Mouse (Mus musculus) hindbrain, embryonic 15.5 days (tissue): ENCODE results near the gene Specc1. TPM values are rescaled to one million over a fixed set of nuclear protein-coding genes. Genes with fewer than 3 reads are reported as not detected.

ENCODE experiments used
- ATAC-seq: fragments of 200-750 bp; cut with Nextera tagmentation; 2 replicates; pipeline ENCODE4 v1.8.0; 2017; ENCODE audit warnings: low read depth, moderate number of reproducible peaks, moderate TSS enrichment; ENCODE audit not compliant: low FRiP score
- H3K27ac ChIP-seq: fragments of 300-500 bp; sonication (generic); replicated peaks from 2 replicates; pipeline ENCODE4 v1.5.1; 2015; ENCODE audit warnings: mild to moderate bottlenecking, inconsistent platforms
- H3K27me3 ChIP-seq: fragments of 300-500 bp; sonication (generic); 2 replicates; pipeline ENCODE4 v1.6.1; 2015; ENCODE audit warnings: control low read depth, inconsistent platforms
- H3K36me3 ChIP-seq: fragments of 300-500 bp; sonication (generic); 2 replicates; pipeline ENCODE4 v1.6.1; 2015; ENCODE audit warnings: control low read depth, inconsistent platforms
- H3K4me1 ChIP-seq: fragments of 300-500 bp; sonication (generic); replicated peaks from 2 replicates; pipeline ENCODE4 v1.6.1; 2015; ENCODE audit warnings: control low read depth, inconsistent platforms
- H3K4me2 ChIP-seq: fragments of 300-500 bp; sonication (generic); 2 replicates; pipeline ENCODE4 v1.6.1; 2015; ENCODE audit warnings: moderate library complexity, mild to moderate bottlenecking, inconsistent platforms
- H3K4me3 ChIP-seq: fragments of 300-500 bp; sonication (generic); 2 replicates; pipeline ENCODE4 v1.5.1; 2015; ENCODE audit warnings: mild to moderate bottlenecking, inconsistent platforms
- H3K9ac ChIP-seq: fragments of 300-500 bp; sonication (generic); 2 replicates; pipeline ENCODE4 v1.6.1; 2015; ENCODE audit warnings: inconsistent platforms
- H3K9me3 ChIP-seq: fragments of 300-500 bp; sonication (generic); 2 replicates; pipeline ENCODE4 v1.6.1; 2016; ENCODE audit warnings: control low read depth, inconsistent platforms
- WGBS: fragments of 180-500 bp; shearing (Covaris S2); methylation state at CpG from one replicate; pipeline ENCODE4 v1.1.7; 2015; 5-methylcytosine and 5-hydroxymethylcytosine counted together
- polyA plus RNA-seq: library from polyadenylated mRNA; unstranded; fragments of >200 nt; fragmentation: Nextera tagmentation; extraction: Ambion mirVana; gene quantifications from 2 replicates; pipeline ENCODE4 v1.2.1, GENCODE M21; 2015

Gene Specc1
- polyA plus RNA-seq, result 10.2 and 13.7 TPM in 2 replicates

GRCm38 (mm10) chr11:61956572-61957295 is at the start of gene Specc1:
Specc1 (plus strand) TSS chr11:61956763.
- Histone ChIP-seq H3K36me3 (no peaks in the 10 kb centered on the region), H3K9ac (peak within 1 kb of the TSS; percentile 51), H3K27me3 (peaks cover 6% of the 10 kb centered on the region; the same call in 1 of the 2 replicates), H3K4me1 (0 out of 2 replicates have a peak, but pooled peaks cover 3% of the 10 kb centered on the region), H3K4me2 (peak within 1 kb of the TSS; percentile 99), H3K27ac (no peak within 1 kb of the TSS), H3K9me3 (no peaks in the 10 kb centered on the region), H3K4me3 (peak within 1 kb of the TSS; percentile 75)
- peak; percentile 93 for ATAC-seq
- under 1% methylated on average over 58 of the region's 58 CpGs for WGBS

GRCm38 (mm10) chr11:61908315-61908714 is 48.2 kb upstream of the Specc1 start:
- Histone ChIP-seq H3K9me3 (no peaks in the 10 kb centered on the region), H3K4me2 (no peak overlapping the region), H3K27ac (no peak overlapping the region), H3K27me3 (no peaks in the 10 kb centered on the region), H3K9ac (no peak overlapping the region), H3K4me3 (no peak overlapping the region), H3K36me3 (peaks cover 40% of the 10 kb centered on the region), H3K4me1 (no peaks in the 10 kb centered on the region)
- ATAC-seq, result no peak

GRCm38 (mm10) chr11:61919702-61920101 is 36.9 kb upstream of the Specc1 start:
- 92% methylated on average over 3 of the region's 3 CpGs for WGBS
- H3K27ac ChIP-seq, result no peak overlapping the region
- H3K36me3 ChIP-seq, result peaks cover 25% of the 10 kb centered on the region
- no peak overlapping the region for H3K4me2 ChIP-seq
- H3K4me1 ChIP-seq, result no peaks in the 10 kb centered on the region
- H3K9ac ChIP-seq, result no peak overlapping the region
- no peaks in the 10 kb centered on the region for H3K9me3 ChIP-seq
- H3K27me3 ChIP-seq, result no peaks in the 10 kb centered on the region
- ATAC-seq, result no peak
- no peak overlapping the region for H3K4me3 ChIP-seq

DNA sequence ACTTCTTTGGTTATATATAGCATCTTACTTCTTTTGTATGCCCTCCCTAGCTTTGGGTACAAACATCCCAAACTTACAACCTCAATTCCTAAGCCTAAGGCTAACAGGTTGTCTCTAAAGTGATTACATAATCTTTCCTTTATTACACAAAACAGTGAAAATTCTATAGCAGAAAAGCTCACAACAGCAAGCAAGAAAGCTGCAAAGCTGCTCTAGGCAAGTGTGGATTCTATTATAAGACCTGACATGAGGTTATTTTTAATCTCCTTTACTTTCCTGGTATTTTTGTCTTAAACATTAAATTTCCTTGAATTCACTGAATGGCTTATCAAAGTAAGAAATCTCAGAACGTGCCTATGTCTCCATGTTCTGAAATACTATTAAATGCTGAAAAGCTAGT is 33.3 kb upstream of the Specc1 start:
- H3K4me2 ChIP-seq, result no peak overlapping the region
- no peak overlapping the region for H3K9ac ChIP-seq
- H3K27ac ChIP-seq, result no peak overlapping the region
- H3K36me3 ChIP-seq, result peaks cover 12% of the 10 kb centered on the region; the same call in 1 of the 2 replicates
- H3K4me3 ChIP-seq, result no peak overlapping the region
- no peaks in the 10 kb centered on the region for H3K27me3 ChIP-seq
- 91% methylated on average over 1 of the region's 1 CpGs for WGBS
- H3K9me3 ChIP-seq, result no peaks in the 10 kb centered on the region
- ATAC-seq, result no peak
- peaks cover 5% of the 10 kb centered on the region for H3K4me1 ChIP-seq

GRCm38 (mm10) chr11:61929323-61930097 is 27.1 kb upstream of the Specc1 start:
- Histone ChIP-seq H3K4me3 (peak overlapping the region; percentile 95), H3K27me3 (no peaks in the 10 kb centered on the region), H3K4me2 (peak overlapping the region; percentile 62), H3K27ac (peak overlapping the region; percentile 97), H3K9ac (peak overlapping the region; percentile 87), H3K36me3 (no peaks in the 10 kb centered on the region), H3K9me3 (no peaks in the 10 kb centered on the region), H3K4me1 (peaks cover 25% of the 10 kb centered on the region)
- WGBS, result 2% methylated on average over 47 of the region's 47 CpGs
- peak; percentile 77 for ATAC-seq

DNA sequence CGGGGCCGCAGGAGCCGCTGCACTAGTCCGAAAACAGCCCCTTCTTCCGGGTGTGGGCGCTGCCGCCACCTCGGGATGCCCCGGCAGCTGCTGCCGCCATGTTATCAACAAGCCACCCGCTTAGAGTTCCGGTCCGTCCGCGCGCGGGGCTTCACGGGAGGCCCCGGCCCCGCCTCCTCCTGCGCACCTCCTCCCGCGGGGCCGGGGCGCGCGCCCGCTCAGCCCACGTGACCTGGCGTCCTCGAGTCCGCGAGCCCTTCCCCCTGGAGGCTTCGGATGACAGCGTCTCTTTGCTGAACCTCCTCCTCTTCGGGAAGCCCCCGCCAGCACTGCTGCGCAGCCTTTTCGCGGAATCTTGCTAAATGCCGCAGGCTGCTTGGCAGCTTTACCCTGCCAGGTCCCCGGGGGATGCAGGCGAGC is 26.5 kb upstream of the Specc1 start, which contains the start of gene Akap10:
Akap10 (minus strand) TSS at position 155 of the 420 bp plus-strand sequence.
- peak; percentile 94 for ATAC-seq
- peak within 1 kb of the TSS; percentile 97 for H3K27ac ChIP-seq
- peaks cover 25% of the 10 kb centered on the region for H3K4me1 ChIP-seq
- no peaks in the 10 kb centered on the region for H3K27me3 ChIP-seq
- H3K36me3 ChIP-seq, result no peaks in the 10 kb centered on the region
- H3K4me3 ChIP-seq, result peak within 1 kb of the TSS; percentile 95
- H3K9me3 ChIP-seq, result no peaks in the 10 kb centered on the region
- under 1% methylated on average over 43 of the region's 43 CpGs for WGBS
- H3K9ac ChIP-seq, result peak within 1 kb of the TSS; percentile 87
- peak within 1 kb of the TSS; percentile 62 for H3K4me2 ChIP-seq

DNA sequence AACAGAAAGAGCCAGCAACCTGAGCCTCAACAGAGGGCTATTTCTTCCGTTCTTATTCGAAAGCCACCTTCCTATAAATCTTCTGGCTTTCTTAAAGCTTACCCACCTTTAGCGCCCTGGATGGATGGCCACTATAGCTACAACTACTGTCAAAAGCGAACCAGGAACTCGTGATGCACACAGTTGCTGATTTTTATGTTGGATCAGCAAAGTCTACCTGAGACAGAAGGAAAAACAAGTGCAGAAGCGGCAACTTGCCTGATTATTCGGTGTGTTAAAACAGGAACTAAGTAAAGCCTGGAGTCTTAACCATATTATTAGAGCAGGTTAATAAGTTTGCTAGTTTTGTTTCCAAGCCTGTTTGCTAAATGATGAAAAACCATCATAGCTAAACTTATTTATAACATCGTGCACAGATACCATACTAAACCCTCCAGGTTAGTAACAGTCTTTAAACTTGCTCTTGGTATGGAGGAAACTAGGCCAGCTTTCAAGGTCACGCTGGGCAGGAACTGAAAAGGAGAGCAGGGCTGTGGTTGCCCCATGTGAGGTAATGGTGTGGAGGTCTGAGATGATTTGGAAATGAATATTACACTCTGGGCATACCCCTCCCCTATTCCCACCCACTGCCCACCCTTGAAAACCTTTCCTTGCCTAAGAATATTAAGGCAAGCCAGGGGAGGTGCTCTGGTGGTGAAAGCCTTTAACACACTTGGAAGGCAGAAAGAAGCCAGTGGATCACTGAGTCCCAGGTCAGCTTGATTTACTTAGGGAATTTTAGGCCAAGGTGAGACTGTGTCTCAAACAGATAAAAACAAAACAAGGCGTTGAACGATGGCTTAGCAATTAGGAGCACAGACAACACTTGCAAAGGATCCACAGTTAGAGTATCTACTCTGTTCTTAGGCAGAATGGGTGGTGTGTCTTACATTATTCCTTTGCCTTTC is 25.6 kb upstream of the Specc1 start:
- peak overlapping the region; percentile 97 for H3K27ac ChIP-seq
- peaks cover 25% of the 10 kb centered on the region for H3K4me1 ChIP-seq
- no peaks in the 10 kb centered on the region for H3K27me3 ChIP-seq
- ATAC-seq, result peak; percentile 62
- H3K9ac ChIP-seq, result peak overlapping the region; percentile 87
- peak overlapping the region; percentile 62 for H3K4me2 ChIP-seq
- H3K36me3 ChIP-seq, result no peaks in the 10 kb centered on the region
- peak overlapping the region; percentile 95 for H3K4me3 ChIP-seq
- 20% methylated on average over 11 of the region's 11 CpGs for WGBS
- H3K9me3 ChIP-seq, result no peaks in the 10 kb centered on the region

DNA sequence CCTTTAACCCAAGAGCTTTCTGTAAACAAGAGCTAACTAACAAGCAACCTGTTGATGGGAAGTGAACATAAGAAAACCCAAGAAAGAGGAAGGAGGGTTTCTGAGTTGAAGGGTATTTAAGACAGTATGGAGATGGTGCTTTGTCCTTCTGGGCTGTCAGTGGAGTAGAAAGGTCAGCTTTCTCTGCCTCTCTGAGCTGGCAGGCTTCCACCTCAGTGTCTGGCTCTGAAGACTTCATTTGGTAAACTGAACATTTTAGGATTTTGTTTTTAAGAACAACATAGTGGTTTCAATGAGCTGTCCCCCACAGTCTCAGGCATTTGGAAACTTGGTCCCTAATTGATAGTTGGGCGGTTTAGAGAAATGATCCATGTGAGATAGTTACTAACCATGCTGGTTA is 18.8 kb upstream of the Specc1 start:
- 89% methylated on average over 1 of the region's 1 CpGs for WGBS

DNA sequence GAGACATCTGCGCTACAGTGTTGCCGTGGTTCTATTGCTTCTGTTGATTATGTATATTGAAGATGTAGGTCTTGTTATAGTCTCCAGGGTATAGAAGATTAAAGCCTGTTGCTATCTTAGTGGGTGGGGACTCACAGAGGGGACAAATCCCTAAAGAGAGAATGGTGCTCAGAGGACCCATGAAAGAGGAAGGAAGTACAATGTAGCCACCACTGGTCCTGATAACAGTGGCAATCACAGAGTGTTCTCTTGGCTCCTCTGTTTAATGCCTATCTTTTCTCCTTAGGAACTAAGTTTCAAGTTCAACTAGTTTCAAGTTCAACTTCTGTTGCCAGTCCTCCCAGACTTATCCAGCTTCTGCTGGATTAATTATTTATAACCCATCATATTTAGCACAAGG is 13.7 kb upstream of the Specc1 start:
- Histone ChIP-seq H3K4me3 (no peak overlapping the region), H3K27me3 (no peaks in the 10 kb centered on the region), H3K27ac (no peak overlapping the region), H3K9me3 (no peaks in the 10 kb centered on the region), H3K9ac (no peak overlapping the region), H3K4me1 (no peaks in the 10 kb centered on the region), H3K4me2 (no peak overlapping the region), H3K36me3 (no peaks in the 10 kb centered on the region)
- ATAC-seq, result no peak
- WGBS, result 84% methylated on average over 2 of the region's 2 CpGs

More for the DNA sequence above, 18.8 kb upstream of the Specc1 start:
- Histone ChIP-seq H3K9me3 (no peaks in the 10 kb centered on the region), H3K36me3 (no peaks in the 10 kb centered on the region), H3K4me3 (no peak overlapping the region), H3K4me1 (no peaks in the 10 kb centered on the region), H3K27ac (no peak overlapping the region), H3K27me3 (no peaks in the 10 kb centered on the region), H3K4me2 (no peak overlapping the region), H3K9ac (no peak overlapping the region)
- ATAC-seq, result no peak

DNA sequence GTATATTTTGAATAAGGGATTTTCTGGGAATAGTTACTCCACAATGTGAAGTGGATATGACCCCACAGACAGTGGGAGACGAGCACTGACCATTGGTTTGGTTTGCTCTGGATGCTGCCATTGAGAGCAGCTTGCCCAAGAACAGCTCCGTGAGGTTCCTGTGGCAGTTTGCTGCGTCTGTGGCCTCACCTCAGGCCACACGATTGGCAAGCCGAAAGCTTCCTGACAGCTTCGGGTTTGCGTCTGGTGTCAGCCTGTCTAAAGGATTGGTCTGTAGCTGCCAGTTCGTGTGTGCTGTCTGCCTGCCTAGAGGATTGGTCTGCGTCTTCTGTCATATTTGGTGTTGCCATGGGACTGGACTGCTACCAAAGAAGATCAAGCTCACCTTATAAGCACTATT is 12.1 kb upstream of the Specc1 start:
- Histone ChIP-seq H3K27ac (no peak overlapping the region), H3K27me3 (no peaks in the 10 kb centered on the region), H3K4me3 (no peak overlapping the region), H3K36me3 (no peaks in the 10 kb centered on the region), H3K4me1 (no peaks in the 10 kb centered on the region), H3K9me3 (no peaks in the 10 kb centered on the region), H3K4me2 (no peak overlapping the region), H3K9ac (no peak overlapping the region)
- no peak for ATAC-seq
- WGBS, result 90% methylated on average over 9 of the region's 9 CpGs

- no peak overlapping the region for H3K9ac ChIP-seq
- H3K27me3 ChIP-seq, result no peaks in the 10 kb centered on the region
- ATAC-seq, result no peak
- no peak overlapping the region for H3K4me3 ChIP-seq
- H3K4me2 ChIP-seq, result no peak overlapping the region
- no peaks in the 10 kb centered on the region for H3K36me3 ChIP-seq
- 92% methylated on average over 4 of the region's 4 CpGs for WGBS
- H3K4me1 ChIP-seq, result no peaks in the 10 kb centered on the region
- H3K9me3 ChIP-seq, result no peaks in the 10 kb centered on the region
- no peak overlapping the region for H3K27ac ChIP-seq
These were observed 10.0 kb upstream of the Specc1 start for GRCm38 (mm10) chr11:61946608-61947007.
